Mouse (Mus musculus): ENCODE results near the gene Ap3d1.

Gene Ap3d1

GRCm38 (mm10) chr10:80703643-80704042 is 38.4 kb downstream of the Ap3d1 start:
- DNase-seq (ENCODE audit: low spot score in 2 of 2): no peak

- DNase-seq (ENCODE audit: low spot score in 2 of 2): peak; percentile 96 to 97
Measured at GRCm38 (mm10) chr10:80702536-80703390, 39.3 kb downstream of the Ap3d1 start.

- peak; percentile 97 to 98 for DNase-seq (ENCODE audit: low spot score in 2 of 2)
Measured at GRCm38 (mm10) chr10:80701721-80702535, 40.1 kb downstream of the Ap3d1 start, which contains the start of the genes Mob3a and Izumo4. TSS of gene Mob3a (minus strand) at chr10:80701977. TSS of gene Izumo4 (plus strand) at chr10:80702184.

- DNase-seq (ENCODE audit: low spot score in 2 of 2): peak in 1 of 2 experiments; percentile 34
Measured at GRCm38 (mm10) chr10:80700732-80701131, 41.3 kb downstream of the Ap3d1 start.

DNA sequence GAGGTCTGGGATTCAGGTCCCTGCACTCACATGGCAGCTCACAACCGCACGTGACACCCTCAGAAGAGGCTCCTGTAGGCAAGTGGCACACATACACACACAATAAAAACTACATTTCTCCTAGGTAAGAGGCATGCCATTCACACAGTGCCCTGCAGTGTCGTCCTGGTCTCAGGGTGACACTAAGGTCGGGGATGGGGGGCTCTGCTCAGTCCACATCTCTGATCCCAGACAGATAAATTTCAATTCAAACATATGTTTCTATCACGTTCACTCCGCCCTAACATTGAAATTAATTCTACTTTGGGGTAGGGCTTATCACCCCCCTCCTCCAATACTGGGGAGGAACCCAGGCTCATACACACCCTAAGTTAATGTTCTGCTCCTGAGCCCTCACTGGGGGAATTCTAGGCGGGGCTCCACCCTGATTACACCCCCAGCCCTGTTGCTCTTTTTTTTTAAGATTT is 42.0 kb downstream of the Ap3d1 start:
- DNase-seq (ENCODE audit: low spot score in 2 of 2): no peak

- DNase-seq (ENCODE audit: low spot score in 2 of 2): no peak
Measured at GRCm38 (mm10) chr10:80698605-80699004, 43.5 kb downstream of the Ap3d1 start.

DNA sequence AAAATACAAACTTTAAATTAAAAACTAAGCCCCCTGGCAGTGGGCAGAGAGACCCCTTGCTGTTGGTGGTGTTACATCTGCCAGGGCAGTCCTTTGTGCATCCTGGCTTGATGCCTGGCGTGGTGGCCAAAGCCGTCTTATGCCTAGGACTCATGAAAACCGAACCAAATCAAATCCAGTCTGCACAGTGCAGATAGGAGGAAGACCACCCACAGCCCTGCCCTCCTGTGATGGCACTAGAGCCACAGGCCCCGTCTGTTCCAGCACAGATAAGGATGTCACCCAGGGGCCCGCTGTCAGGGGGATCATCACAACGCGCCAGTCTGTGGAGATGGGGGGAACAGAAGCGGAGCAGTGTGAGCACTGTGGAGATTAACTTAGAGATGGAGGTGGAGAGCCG is 44.3 kb downstream of the Ap3d1 start:
- peak in 1 of 2 experiments; percentile 62 for DNase-seq (ENCODE audit: low spot score in 2 of 2)

DNA sequence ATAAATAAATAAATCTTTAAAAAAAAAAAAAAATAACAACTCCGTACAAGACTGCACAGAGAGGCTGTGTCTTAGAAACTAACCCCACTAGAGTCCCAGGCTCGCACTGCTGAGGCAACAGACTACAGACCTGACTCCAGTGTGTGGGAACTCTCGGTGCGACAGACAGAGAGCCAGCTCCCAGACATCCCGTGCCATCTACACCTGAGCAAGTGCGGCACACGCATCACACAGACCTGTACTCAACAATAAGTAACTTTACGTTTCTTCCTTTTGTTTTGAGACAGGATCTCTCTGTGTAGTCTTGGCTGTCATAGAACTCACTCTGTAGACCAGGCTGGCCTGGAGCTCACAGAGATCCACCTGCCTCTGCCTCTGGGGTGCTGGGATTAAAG is 44.7 kb downstream of the Ap3d1 start:
- DNase-seq (ENCODE audit: low spot score in 2 of 2): no peak

DNA sequence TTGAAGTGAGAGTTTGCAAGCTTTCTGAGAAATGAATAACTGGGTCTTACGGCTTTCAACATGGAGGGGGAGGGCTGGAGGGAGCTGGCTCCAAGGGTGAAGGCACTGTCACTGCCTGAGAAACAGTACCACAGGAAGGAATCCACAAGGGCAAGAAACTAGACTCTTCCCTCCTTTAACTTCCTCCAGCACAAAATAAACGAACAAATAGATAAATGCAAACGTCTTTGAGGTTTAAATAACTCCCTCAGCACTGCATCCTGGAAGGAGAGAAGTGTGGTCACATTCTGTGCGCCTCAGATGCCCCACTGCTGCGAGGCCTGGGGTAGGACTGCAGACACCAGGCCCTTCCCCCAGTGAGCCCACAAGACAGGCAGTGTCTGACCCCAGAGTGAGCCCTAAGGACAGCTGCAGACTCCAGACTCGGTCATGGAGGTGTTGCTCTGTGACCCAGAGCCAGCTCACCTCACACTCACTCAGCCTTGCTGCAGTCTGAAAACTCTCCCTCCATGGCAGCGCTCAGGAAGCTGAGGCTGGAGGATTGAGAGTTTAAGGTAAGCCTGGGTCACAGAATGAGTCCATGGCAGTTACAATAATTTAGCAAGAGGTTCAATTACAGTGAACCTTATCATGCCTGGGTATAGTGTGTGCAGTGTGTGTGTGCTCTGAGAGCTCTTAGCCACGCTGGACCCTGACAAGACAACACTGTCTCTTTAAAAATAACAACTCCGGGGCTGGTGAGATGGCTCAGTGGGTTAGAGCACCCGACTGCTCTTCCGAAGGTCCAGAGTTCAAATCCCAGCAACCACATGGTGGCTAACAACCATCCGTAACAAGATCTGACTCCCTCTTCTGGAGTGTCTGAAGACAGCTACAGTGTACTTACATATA is 45.3 kb downstream of the Ap3d1 start:
- DNase-seq (ENCODE audit: low spot score in 2 of 2): no peak

- DNase-seq (ENCODE audit: low spot score in 2 of 2): peak in 1 of 2 experiments; percentile 51
Measured at GRCm38 (mm10) chr10:80695801-80696501, 46.1 kb downstream of the Ap3d1 start.

- DNase-seq (ENCODE audit: low spot score in 2 of 2): peak in 1 of 2 experiments; percentile 77
Measured at GRCm38 (mm10) chr10:80695186-80695585, 46.9 kb downstream of the Ap3d1 start.

DNA sequence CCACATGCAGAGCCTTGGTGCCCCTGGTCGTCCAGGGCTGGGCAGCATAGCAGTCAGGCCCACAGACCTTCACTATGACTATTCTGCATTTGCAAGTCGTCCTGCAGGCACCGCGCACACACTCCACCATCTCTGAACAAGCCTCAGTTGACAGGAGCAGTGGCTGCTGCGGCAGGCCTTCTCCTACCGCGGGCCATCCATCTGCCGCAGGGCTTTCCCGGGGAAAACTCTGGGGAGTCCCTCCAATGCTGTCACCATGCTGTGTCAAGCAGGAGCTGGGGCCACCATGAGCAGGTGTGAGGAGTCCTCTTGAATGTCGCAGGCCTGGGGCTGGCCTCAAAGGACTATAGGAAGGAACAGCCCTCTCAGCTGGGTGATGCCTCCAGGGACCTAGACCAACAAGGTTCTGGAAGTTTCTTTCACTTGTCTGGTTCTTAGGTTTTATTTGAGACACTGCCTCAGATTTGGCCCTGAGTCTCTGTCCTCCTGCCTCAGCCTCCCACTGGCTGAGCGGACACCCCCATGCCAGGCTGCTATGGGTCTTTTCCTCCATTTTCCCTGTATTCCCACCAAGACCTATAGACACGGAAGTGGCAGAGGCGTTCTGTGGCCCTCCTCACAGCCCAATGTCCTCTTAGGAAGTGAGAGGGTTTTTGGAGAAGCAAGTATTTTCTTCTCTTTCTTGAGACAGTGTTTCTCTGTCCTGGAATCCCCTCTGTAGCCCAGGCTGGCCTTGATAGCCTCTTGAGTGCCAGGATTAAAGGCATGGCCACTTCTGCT is 47.7 kb downstream of the Ap3d1 start:
- DNase-seq (ENCODE audit: low spot score in 2 of 2): no peak

DNA sequence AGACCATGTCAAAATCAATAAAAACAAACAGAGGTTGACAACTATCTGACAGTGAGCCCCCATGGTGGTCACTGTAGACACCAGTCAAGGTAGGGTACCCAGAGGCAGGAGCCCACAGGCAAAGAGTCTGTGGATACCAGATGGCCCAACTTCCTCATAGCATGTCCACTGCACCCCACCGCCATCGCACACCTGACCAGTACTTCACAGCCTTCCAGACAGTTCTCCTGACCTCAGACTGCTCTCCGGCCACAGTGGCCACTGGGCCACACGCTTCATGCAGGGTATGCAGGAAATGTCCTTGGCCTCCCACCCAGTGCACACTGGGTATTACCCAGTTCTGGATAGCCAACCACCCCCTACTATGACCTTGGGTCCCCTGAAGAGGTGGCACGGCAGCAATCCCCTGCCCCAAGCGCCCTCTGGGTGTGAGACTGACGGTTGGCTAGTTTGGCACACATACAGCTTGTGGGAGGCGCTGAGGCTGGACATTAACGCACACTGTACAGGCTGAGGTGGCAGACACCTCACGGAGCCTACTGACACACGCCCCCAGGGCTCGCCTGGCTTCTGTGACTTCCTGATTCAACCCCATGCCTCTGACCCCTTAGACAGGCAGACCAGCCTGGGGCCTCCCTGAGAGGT is 48.5 kb downstream of the Ap3d1 start:
- DNase-seq (ENCODE audit: low spot score in 2 of 2): no peak

- peak in 1 of 2 experiments; percentile 57 for DNase-seq (ENCODE audit: low spot score in 2 of 2)
Measured at GRCm38 (mm10) chr10:80692249-80693165, 49.6 kb downstream of the Ap3d1 start.

GRCm38 (mm10) chr10:80687850-80688249 is 54.2 kb downstream of the Ap3d1 start:
- DNase-seq (ENCODE audit: low spot score in 2 of 2): peak in 1 of 2 experiments; percentile 78

GRCm38 (mm10) chr10:80686617-80687016 is 55.4 kb downstream of the Ap3d1 start:
- no peak for DNase-seq (ENCODE audit: low spot score in 2 of 2)

- DNase-seq (ENCODE audit: low spot score in 2 of 2): peak in 1 of 2 experiments; percentile 46
Measured at GRCm38 (mm10) chr10:80684984-80685383, 57.1 kb downstream of the Ap3d1 start.

DNA sequence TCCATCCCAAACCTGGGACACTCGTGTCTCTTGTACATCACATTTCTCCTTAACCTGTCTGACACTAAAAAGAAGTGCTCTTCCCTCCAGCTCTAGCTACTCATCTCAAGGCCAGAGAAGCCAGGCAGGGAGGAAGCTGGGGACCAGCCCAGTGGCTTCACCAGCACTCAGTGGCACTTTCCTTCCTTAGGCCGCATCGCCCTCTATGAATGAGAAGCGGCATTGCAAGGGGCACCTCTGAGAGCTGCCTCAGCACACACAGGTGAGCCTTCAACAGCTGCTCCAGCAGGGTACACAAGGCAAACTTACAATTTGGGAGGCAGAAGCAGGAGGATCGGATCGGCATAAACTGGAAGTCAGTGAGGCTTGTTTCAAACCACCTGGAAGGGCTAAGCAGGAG is 57.9 kb downstream of the Ap3d1 start:
- peak; percentile 87 to 92 for DNase-seq (ENCODE audit: low spot score in 2 of 2)
